Mouse (Mus musculus): ENCODE results near the gene Sprtn. TPM values are rescaled to one million over a fixed set of nuclear protein-coding genes. Genes with fewer than 3 reads are reported as not detected.

The Sprtn gene
- polyA plus RNA-seq, 1 experiment: 0.28 TPM

DNA sequence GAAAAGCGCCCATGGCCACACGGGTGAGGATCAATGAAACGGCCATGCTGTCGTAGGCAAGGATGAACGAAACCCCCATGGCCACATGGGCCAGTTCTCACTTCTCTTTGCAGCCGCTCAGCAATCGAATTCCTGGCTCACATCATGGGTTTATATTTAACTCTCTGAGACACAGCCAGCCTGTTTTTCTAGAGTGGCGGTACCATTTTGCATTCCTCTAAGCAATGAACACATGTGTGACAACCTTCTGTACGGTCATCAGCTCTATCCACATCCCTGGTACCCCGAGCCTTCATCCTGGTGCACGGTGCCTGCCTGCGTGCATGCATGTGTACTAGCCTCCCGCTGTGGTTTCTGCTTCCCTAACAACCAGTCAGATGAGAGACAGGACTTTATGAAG is 32.4 kb downstream of the Sprtn start:
- H3K9me3 ChIP-seq (ENCODE audit: control insufficient read depth, low read length): no peaks in the 10 kb centered on the region; the same call in 1 of the 2 replicates
- no peaks in the 10 kb centered on the region for H3K27me3 ChIP-seq (ENCODE audit: control insufficient read depth)
- peaks cover 18% of the 10 kb centered on the region for H3K4me1 ChIP-seq (ENCODE audit: control insufficient read depth)
- H3K4me3 ChIP-seq (replicated peaks): no peak overlapping the region
- no peak for TF ChIP-seq GATA1 (IDR thresholded peaks at IDR 0.05; ENCODE audit: low read length)
- TF ChIP-seq TAL1 (IDR thresholded peaks at IDR 0.05; ENCODE audit: low read length): no peak
- H3K36me3 ChIP-seq (ENCODE audit: control insufficient read depth): no peaks in the 10 kb centered on the region; the same call in 1 of the 2 replicates

DNA sequence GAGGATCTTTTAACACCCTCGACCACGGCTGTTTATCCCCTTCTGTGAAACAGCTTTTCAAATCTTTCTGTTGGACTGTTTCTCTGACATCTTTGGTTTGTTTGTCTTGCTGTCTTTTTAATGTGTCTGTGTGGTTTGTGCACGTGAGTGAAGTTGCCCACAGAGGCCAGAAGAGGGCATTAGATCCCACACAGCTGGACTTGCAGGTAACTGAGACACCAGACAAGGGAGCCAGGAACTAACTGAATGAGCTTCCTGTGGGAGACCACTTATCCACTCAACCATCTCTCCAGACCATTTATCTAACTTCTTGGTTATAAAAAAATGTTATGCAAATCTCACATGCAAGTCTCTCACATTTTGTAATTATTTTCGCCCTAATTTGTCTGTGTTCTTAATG is 33.0 kb downstream of the Sprtn start:
- no peaks in the 10 kb centered on the region; the same call in 1 of the 2 replicates for H3K9me3 ChIP-seq (ENCODE audit: control insufficient read depth, low read length)
- TF ChIP-seq GATA1 (IDR thresholded peaks at IDR 0.05; ENCODE audit: low read length): no peak
- no peak for TF ChIP-seq TAL1 (IDR thresholded peaks at IDR 0.05; ENCODE audit: low read length)
- no peaks in the 10 kb centered on the region for H3K27me3 ChIP-seq (ENCODE audit: control insufficient read depth)
- no peak overlapping the region for H3K4me3 ChIP-seq (replicated peaks)
- peaks cover 12% of the 10 kb centered on the region for H3K4me1 ChIP-seq (ENCODE audit: control insufficient read depth)
- H3K36me3 ChIP-seq (ENCODE audit: control insufficient read depth): no peaks in the 10 kb centered on the region; the same call in 1 of the 2 replicates

DNA sequence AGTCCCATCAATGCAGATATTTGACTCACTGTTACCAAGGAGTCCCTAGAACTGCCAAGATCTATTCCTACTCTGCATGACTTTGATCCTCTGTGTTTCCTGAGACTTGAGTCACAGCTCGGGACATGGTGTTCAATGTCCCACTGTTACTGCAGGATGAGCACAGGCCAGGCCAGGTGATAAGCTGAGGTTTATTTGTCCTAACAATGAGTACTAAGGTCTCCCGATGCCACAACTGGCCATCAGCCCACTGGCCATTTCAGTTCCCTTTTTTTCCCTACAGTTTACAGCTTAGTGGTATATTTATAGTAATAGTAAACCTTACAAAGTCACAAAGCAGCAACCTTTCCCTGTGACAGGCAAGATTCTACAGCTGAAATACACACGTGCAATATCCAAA is 34.7 kb downstream of the Sprtn start:
- H3K36me3 ChIP-seq (ENCODE audit: control insufficient read depth): no peaks in the 10 kb centered on the region; the same call in 1 of the 2 replicates
- no peaks in the 10 kb centered on the region; the same call in 1 of the 2 replicates for H3K9me3 ChIP-seq (ENCODE audit: control insufficient read depth, low read length)

DNA sequence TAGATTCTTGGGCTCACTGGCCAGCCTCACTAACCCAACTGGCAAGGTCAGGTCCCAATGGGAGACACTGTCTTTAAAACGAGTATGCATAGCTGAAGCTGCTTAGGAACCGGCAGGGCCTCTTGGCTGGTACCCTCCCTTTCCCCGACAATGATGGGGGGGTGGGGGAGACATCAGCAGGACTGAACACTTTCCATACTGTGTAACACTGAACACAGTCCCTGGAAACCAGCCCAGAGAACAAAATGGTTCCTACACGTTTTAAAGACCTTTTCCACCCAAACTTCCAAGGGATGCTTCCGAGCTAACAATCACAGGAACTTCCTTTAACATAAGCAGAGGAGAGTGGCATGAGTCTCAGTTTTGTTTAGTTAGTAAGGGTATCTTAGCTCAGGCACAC is 37.4 kb downstream of the Sprtn start:
- peaks cover 5% of the 10 kb centered on the region; the same call in 1 of the 2 replicates for H3K36me3 ChIP-seq (ENCODE audit: control insufficient read depth)
- peaks cover 2% of the 10 kb centered on the region; the same call in 1 of the 2 replicates for H3K4me1 ChIP-seq (ENCODE audit: control insufficient read depth)
- H3K27me3 ChIP-seq (ENCODE audit: control insufficient read depth): no peaks in the 10 kb centered on the region
- H3K4me3 ChIP-seq (replicated peaks): no peak overlapping the region
- H3K9me3 ChIP-seq (ENCODE audit: control insufficient read depth, low read length): no peaks in the 10 kb centered on the region; the same call in 1 of the 2 replicates
- TF ChIP-seq GATA1 (IDR thresholded peaks at IDR 0.05; ENCODE audit: low read length) (no peak), TAL1 (IDR thresholded peaks at IDR 0.05; ENCODE audit: low read length) (no peak)

More for the DNA sequence above, 34.7 kb downstream of the Sprtn start:
- Histone ChIP-seq H3K4me1 (ENCODE audit: control insufficient read depth) (peaks cover 3% of the 10 kb centered on the region; the same call in 1 of the 2 replicates), H3K4me3 (replicated peaks) (no peak overlapping the region), H3K27me3 (ENCODE audit: control insufficient read depth) (no peaks in the 10 kb centered on the region)
- TF ChIP-seq TAL1 (IDR thresholded peaks at IDR 0.05; ENCODE audit: low read length) (no peak), GATA1 (IDR thresholded peaks at IDR 0.05; ENCODE audit: low read length) (no peak)

DNA sequence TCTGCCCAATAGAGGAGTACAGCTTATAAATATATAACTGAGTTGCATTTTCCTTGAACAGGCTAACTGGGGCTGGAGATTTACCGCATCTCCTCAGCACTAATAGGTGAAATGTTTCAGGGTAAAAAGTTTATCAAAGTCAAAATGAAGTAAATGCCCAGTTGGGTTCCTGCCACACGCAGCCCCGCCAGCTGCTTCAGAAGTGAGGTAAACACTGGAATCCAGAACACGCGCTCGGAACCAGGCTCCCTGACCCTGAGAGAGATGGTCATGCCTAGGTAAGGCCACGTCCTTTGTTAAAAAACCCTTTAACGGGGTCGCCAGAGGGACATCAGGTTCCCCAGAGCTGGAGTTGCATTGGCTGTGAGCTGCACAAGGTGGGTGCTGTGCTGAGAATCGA is 39.0 kb downstream of the Sprtn start:
- Histone ChIP-seq H3K9me3 (ENCODE audit: control insufficient read depth, low read length) (no peaks in the 10 kb centered on the region), H3K4me1 (ENCODE audit: control insufficient read depth) (no peaks in the 10 kb centered on the region), H3K36me3 (ENCODE audit: control insufficient read depth) (peaks cover 11% of the 10 kb centered on the region), H3K4me3 (replicated peaks) (no peak overlapping the region), H3K27me3 (ENCODE audit: control insufficient read depth) (no peaks in the 10 kb centered on the region)
- TF ChIP-seq GATA1 (IDR thresholded peaks at IDR 0.05; ENCODE audit: low read length) (no peak), TAL1 (IDR thresholded peaks at IDR 0.05; ENCODE audit: low read length) (no peak)

DNA sequence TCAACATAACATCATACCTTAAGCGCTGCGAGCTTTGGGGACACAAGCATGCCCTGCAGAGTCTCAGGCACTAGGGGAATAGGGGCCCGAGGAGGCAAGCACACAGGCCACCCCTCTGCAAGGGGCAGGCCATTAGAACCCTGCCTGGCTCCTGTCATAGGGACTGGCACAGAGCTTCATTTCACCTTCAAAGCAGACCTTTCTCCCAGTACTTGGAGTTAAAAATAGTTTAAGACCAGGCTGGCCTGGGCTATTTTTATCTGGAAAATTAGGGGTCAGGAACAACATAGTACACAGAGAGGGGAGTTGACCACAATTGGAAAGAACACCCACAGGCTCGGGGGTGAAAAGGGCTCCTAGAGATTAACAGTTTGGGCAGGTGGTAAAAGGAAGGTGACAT is 39.6 kb downstream of the Sprtn start:
- Histone ChIP-seq H3K4me3 (replicated peaks) (no peak overlapping the region), H3K27me3 (ENCODE audit: control insufficient read depth) (no peaks in the 10 kb centered on the region), H3K9me3 (ENCODE audit: control insufficient read depth, low read length) (no peaks in the 10 kb centered on the region), H3K4me1 (ENCODE audit: control insufficient read depth) (no peaks in the 10 kb centered on the region), H3K36me3 (ENCODE audit: control insufficient read depth) (peaks cover 12% of the 10 kb centered on the region)
- TF ChIP-seq TAL1 (IDR thresholded peaks at IDR 0.05; ENCODE audit: low read length) (no peak), GATA1 (IDR thresholded peaks at IDR 0.05; ENCODE audit: low read length) (no peak)

DNA sequence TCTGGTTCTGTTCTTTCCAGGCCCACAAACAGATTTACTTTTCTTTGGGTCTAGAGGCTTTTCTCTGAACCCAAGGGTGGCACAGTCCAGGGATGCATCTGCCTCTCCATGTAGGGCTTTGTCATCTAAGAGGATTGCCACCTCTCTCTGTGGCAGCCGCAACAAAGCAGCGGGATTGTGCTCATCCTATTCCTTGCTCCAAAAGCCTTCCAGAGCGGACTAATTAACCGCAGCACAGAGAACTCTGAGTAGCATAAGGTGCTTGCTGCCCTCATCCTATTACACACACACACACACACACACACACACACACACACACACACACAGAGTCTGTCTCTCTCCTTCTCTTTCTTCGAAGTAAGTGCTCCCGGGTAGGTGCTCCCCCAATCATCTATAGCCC is 46.1 kb downstream of the Sprtn start:
- Histone ChIP-seq H3K27me3 (ENCODE audit: control insufficient read depth) (peaks cover 28% of the 10 kb centered on the region), H3K9me3 (ENCODE audit: control insufficient read depth, low read length) (no peaks in the 10 kb centered on the region), H3K36me3 (ENCODE audit: control insufficient read depth) (peaks cover 16% of the 10 kb centered on the region), H3K4me1 (ENCODE audit: control insufficient read depth) (peaks cover 25% of the 10 kb centered on the region), H3K4me3 (replicated peaks) (no peak overlapping the region)
- TF ChIP-seq TAL1 (IDR thresholded peaks at IDR 0.05; ENCODE audit: low read length) (no peak), GATA1 (IDR thresholded peaks at IDR 0.05; ENCODE audit: low read length) (no peak)

DNA sequence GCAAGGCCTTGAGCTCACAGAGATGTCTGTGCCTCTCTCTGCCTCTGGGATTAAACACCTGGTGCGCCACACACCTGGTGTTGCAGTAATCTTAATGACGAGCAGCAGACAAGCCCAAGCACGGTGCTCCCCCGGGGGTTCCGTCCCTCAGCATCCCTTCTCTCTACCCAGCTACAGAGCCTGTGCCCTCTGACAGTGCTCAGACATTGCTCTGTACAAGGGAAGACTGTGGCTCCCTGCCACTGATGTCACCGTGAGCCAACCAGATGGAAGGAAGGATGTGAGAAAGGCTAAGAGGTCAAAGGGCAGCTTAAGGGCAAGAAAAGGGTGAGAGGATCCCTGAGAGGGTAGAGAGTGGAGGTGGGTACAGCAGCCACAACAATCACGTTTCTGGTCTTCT is 46.7 kb downstream of the Sprtn start:
- no peaks in the 10 kb centered on the region for H3K9me3 ChIP-seq (ENCODE audit: control insufficient read depth, low read length)
- H3K36me3 ChIP-seq (ENCODE audit: control insufficient read depth): peaks cover 12% of the 10 kb centered on the region
- H3K27me3 ChIP-seq (ENCODE audit: control insufficient read depth): peaks cover 31% of the 10 kb centered on the region
- no peak for TF ChIP-seq GATA1 (IDR thresholded peaks at IDR 0.05; ENCODE audit: low read length)
- TF ChIP-seq TAL1 (IDR thresholded peaks at IDR 0.05; ENCODE audit: low read length): no peak
- peaks cover 27% of the 10 kb centered on the region for H3K4me1 ChIP-seq (ENCODE audit: control insufficient read depth)
- no peak overlapping the region for H3K4me3 ChIP-seq (replicated peaks)

DNA sequence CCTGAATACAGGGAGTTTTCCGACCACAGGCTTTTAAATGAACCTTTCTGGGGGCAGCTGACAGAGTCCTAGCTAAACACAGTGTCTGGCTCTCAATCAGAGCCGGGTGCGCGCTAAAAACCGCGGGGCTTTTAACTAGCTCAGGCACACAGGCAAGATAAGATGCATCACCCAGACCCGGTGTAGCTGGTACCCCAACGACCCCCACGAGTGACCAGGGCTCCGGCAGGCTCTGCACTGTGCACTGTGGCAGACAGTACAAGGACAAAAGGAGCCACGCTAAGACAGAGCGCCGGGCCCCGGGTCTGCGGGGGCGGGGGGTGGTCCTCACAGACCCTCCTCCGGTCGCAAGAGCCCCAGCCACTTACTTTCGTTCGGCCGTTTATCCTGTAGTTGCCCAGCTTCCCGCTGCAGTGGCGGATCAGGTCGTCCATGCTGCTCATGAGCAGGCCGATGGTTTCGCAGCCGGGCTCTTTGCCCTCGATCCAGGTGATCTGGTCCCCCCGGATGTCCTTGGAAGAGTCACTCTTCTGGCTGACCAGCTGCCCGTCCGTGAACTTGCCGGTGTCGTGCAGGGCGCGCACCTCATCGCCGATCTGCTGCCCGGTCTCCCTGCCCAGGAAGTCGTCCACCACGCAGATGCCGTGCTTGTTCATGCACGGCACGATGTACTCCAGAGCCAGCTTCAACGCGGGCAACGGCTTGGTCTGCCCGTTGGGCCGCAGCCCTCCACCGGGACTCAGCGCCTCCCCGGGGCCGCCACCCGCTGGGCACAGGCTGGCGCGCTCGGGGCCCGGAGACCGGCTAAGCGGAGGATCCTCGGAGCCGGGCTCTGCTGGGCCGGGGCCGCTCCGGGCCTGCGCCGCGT is 50.4 kb downstream of the Sprtn start:
- peaks cover 2% of the 10 kb centered on the region; the same call in 1 of the 2 replicates for H3K36me3 ChIP-seq (ENCODE audit: control insufficient read depth)
- peak overlapping the region; percentile 86 for H3K4me3 ChIP-seq (replicated peaks)
- TF ChIP-seq TAL1 (IDR thresholded peaks at IDR 0.05; ENCODE audit: low read length) (no peak), GATA1 (IDR thresholded peaks at IDR 0.05; ENCODE audit: low read length) (no peak)
- peaks cover 39% of the 10 kb centered on the region for H3K4me1 ChIP-seq (ENCODE audit: control insufficient read depth)
- peaks cover 34% of the 10 kb centered on the region for H3K27me3 ChIP-seq (ENCODE audit: control insufficient read depth)
- no peaks in the 10 kb centered on the region for H3K9me3 ChIP-seq (ENCODE audit: control insufficient read depth, low read length)
